Mouse (Mus musculus) liver, embryonic 13.5 days (tissue): ENCODE measurements around the gene Phtf2. TPM values are rescaled to one million over a fixed set of nuclear protein-coding genes. Genes with fewer than 3 reads are reported as not detected.

Source experiments
- ATAC-seq: fragments of 200-750 bp; cut with Nextera tagmentation; 2 replicates; pipeline ENCODE4 v1.8.0; 2017; ENCODE audit warnings: low read depth, mild to moderate bottlenecking, moderate number of reproducible peaks, moderate library complexity
- DNase-seq: peaks from one replicate; pipeline ENCODE4 v3.0.0; 2022
- H3K27ac ChIP-seq: fragments of 300-500 bp; sonication (generic); 2 replicates; pipeline ENCODE4 v1.5.1; 2015; ENCODE audit warnings: moderate library complexity, mild to moderate bottlenecking, inconsistent platforms
- H3K27me3 ChIP-seq: fragments of 300-500 bp; sonication (generic); 2 replicates; pipeline ENCODE4 v1.6.1; 2015; ENCODE audit warnings: mild to moderate bottlenecking, inconsistent platforms
- H3K36me3 ChIP-seq: fragments of 300-500 bp; sonication (generic); 2 replicates; pipeline ENCODE4 v1.6.1; 2015; ENCODE audit warnings: mild to moderate bottlenecking, inconsistent platforms
- H3K4me1 ChIP-seq: fragments of 300-500 bp; sonication (generic); replicated peaks from 2 replicates; pipeline ENCODE4 v1.6.1; 2015; ENCODE audit warnings: inconsistent platforms
- H3K4me2 ChIP-seq: fragments of 300-500 bp; sonication (generic); 2 replicates; pipeline ENCODE4 v1.6.1; 2015; ENCODE audit warnings: inconsistent platforms, mild to moderate bottlenecking, moderate library complexity
- H3K4me3 ChIP-seq: fragments of 300-500 bp; sonication (generic); replicated peaks from 2 replicates; pipeline ENCODE4 v1.5.1; 2015; ENCODE audit warnings: mild to moderate bottlenecking, inconsistent platforms
- H3K9ac ChIP-seq: fragments of 300-500 bp; sonication (generic); 2 replicates; pipeline ENCODE4 v1.6.1; 2015; ENCODE audit warnings: mild to moderate bottlenecking, inconsistent platforms
- H3K9me3 ChIP-seq: fragments of 300-500 bp; sonication (generic); replicated peaks from 2 replicates; pipeline ENCODE4 v1.6.1; 2016; ENCODE audit warnings: inconsistent platforms
- WGBS: fragments of 180-500 bp; shearing (Covaris S2); methylation state at CpG from one replicate; pipeline ENCODE4 v1.1.7; 2015; ENCODE audit not compliant: insufficient replicate concordance; 5-methylcytosine and 5-hydroxymethylcytosine counted together
- polyA plus RNA-seq: library from polyadenylated mRNA; unstranded; fragments of >200 nt; fragmentation: Nextera tagmentation; extraction: Ambion mirVana; gene quantifications from 2 replicates; pipeline ENCODE4 v1.2.1, GENCODE M21; 2015

The Phtf2 gene
- polyA plus RNA-seq, 1 experiment from 2014 or later, result 6.2 TPM

GRCm38 (mm10) chr5:20861901-20862300 lies 20.0 kb downstream of the Phtf2 start:
- Histone ChIP-seq H3K4me2 (no peak overlapping the region), H3K9ac (no peak overlapping the region), H3K4me1 (peaks cover 13% of the 10 kb centered on the region), H3K27ac (no peak overlapping the region), H3K36me3 (no peaks in the 10 kb centered on the region), H3K4me3 (no peak overlapping the region), H3K9me3 (no peaks in the 10 kb centered on the region), H3K27me3 (no peaks in the 10 kb centered on the region)
- DNase-seq, result no peak
- no peak for ATAC-seq
- 85% methylated on average over 2 of the region's 2 CpGs for WGBS

DNA sequence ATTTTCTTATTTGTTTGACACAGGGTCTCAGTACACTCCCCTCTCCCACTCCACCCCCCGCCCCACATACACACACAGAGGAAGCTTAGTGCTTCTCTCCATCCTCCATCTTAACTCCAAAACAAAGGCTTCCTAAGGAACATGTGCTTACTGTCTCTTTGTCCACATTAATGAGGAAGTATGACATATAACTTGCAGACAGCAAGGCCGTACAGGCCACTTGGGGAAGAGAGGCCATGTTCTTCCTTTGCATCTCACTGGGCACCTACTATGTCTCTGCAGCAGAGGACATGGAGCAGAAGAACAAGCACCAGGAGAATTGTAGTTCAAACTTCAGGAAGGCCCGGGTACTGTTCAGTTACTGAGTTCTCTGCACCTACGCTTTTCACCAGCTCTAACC lies 21.4 kb downstream of the Phtf2 start:
- Histone ChIP-seq H3K36me3 (no peaks in the 10 kb centered on the region), H3K4me1 (peaks cover 13% of the 10 kb centered on the region), H3K27me3 (no peaks in the 10 kb centered on the region), H3K27ac (no peak overlapping the region), H3K9ac (no peak overlapping the region), H3K4me3 (no peak overlapping the region), H3K4me2 (no peak overlapping the region), H3K9me3 (no peaks in the 10 kb centered on the region)
- no peak for ATAC-seq
- no peak for DNase-seq
- whole genome bisulfite sequencing, result 70% methylated on average over 4 of the region's 4 CpGs

DNA sequence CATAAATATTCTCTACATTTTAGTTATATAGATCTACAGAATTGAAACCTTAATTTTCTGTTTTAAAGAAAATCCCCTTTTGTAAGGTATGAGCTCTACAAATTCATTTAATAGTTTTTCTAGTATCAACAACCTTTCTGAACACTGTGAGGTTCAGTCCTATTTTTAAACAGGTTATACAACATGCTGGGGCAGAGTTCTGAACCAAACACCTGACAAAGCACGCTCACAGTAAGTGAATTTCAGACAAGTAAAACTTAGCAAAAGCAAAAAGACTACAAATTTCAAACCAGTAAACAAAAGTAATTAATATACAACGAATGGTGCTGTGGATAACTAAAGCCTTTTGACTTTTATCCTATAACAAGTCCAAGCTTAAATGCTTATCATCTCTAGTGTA lies 23.5 kb downstream of the Phtf2 start:
- DNase-seq (no peak), ATAC-seq (no peak)
- Histone ChIP-seq H3K27me3 (no peaks in the 10 kb centered on the region), H3K9ac (no peak overlapping the region), H3K27ac (no peak overlapping the region), H3K4me1 (no peaks in the 10 kb centered on the region), H3K4me2 (no peak overlapping the region), H3K4me3 (no peak overlapping the region), H3K36me3 (no peaks in the 10 kb centered on the region), H3K9me3 (no peaks in the 10 kb centered on the region)
- 75% methylated on average over 2 of the region's 2 CpGs for WGBS

- no peaks in the 10 kb centered on the region for H3K4me1 ChIP-seq
- DNase-seq (no peak), ATAC-seq (no peak)
- no peak overlapping the region for H3K4me2 ChIP-seq
- no peak overlapping the region for H3K9ac ChIP-seq
- no peaks in the 10 kb centered on the region for H3K27me3 ChIP-seq
- H3K36me3 ChIP-seq, result no peaks in the 10 kb centered on the region
- no peak overlapping the region for H3K27ac ChIP-seq
- 80% methylated on average over 4 of the region's 4 CpGs for WGBS
- H3K9me3 ChIP-seq, result no peaks in the 10 kb centered on the region
- H3K4me3 ChIP-seq, result no peak overlapping the region
Measured at GRCm38 (mm10) chr5:20855066-20855465, 26.9 kb downstream of the Phtf2 start.

DNA sequence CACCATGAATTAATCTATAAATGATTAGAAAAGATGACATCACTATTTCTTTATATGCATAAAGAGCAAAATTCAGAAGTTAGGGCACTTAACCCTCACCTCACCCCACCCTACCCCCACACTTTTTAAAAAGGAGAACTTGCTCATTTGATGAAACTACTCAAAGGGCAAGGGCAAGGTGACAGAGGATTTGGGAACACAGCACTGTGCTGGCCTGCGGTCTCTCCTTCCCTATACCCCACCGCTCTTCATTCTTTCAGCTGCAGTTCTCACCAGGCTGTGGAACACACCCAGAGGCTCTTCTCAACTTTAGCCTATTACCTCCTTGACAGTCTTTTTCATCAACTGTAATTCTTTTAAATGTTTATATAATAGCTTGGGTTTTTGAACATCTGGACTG lies 34.9 kb downstream of the Phtf2 start:
- H3K27ac ChIP-seq, result no peak overlapping the region
- H3K27me3 ChIP-seq, result no peaks in the 10 kb centered on the region
- H3K4me1 ChIP-seq, result peaks cover 17% of the 10 kb centered on the region
- DNase-seq (no peak), ATAC-seq (no peak)
- H3K36me3 ChIP-seq, result no peaks in the 10 kb centered on the region
- H3K4me2 ChIP-seq, result no peak overlapping the region
- 86% methylated on average over 2 of the region's 2 CpGs for WGBS
- H3K4me3 ChIP-seq, result no peak overlapping the region
- no peaks in the 10 kb centered on the region for H3K9me3 ChIP-seq
- no peak overlapping the region for H3K9ac ChIP-seq

GRCm38 (mm10) chr5:20843816-20844215 lies 38.1 kb downstream of the Phtf2 start:
- Histone ChIP-seq H3K4me2 (no peak overlapping the region), H3K27me3 (no peaks in the 10 kb centered on the region), H3K9ac (no peak overlapping the region), H3K27ac (no peak overlapping the region), H3K9me3 (no peaks in the 10 kb centered on the region), H3K36me3 (no peaks in the 10 kb centered on the region), H3K4me1 (peaks cover 17% of the 10 kb centered on the region), H3K4me3 (no peak overlapping the region)
- DNase-seq, result no peak
- no peak for ATAC-seq
- WGBS, result 77% methylated on average over 2 of the region's 2 CpGs

- Histone ChIP-seq H3K27ac (no peak overlapping the region), H3K27me3 (no peaks in the 10 kb centered on the region), H3K36me3 (no peaks in the 10 kb centered on the region), H3K4me2 (no peak overlapping the region), H3K4me3 (no peak overlapping the region), H3K9ac (no peak overlapping the region), H3K9me3 (no peaks in the 10 kb centered on the region), H3K4me1 (peaks cover 17% of the 10 kb centered on the region)
- WGBS, result 81% methylated on average over 2 of the region's 3 CpGs
- ATAC-seq (no peak), DNase-seq (no peak)
Measured at GRCm38 (mm10) chr5:20843405-20843804, 38.5 kb downstream of the Phtf2 start.

GRCm38 (mm10) chr5:20837082-20837481 lies 44.8 kb downstream of the Phtf2 start:
- Histone ChIP-seq H3K27me3 (no peaks in the 10 kb centered on the region), H3K9me3 (no peaks in the 10 kb centered on the region), H3K27ac (no peak overlapping the region), H3K9ac (no peak overlapping the region), H3K4me1 (no peaks in the 10 kb centered on the region), H3K36me3 (no peaks in the 10 kb centered on the region; the same call in 1 of the 2 replicates), H3K4me2 (no peak overlapping the region), H3K4me3 (no peak overlapping the region)
- WGBS, result 93% methylated on average over 1 of the region's 1 CpGs
- no peak for ATAC-seq
- no peak for DNase-seq

- ATAC-seq, result no peak
- peaks cover 3% of the 10 kb centered on the region; the same call in 1 of the 2 replicates for H3K4me1 ChIP-seq
- no peaks in the 10 kb centered on the region for H3K27me3 ChIP-seq
- H3K9me3 ChIP-seq, result no peaks in the 10 kb centered on the region
- no peak overlapping the region for H3K27ac ChIP-seq
- no peak overlapping the region for H3K4me3 ChIP-seq
- DNase-seq, result no peak
- H3K4me2 ChIP-seq, result no peak overlapping the region
- WGBS, result 88% methylated on average over 1 of the region's 1 CpGs
- H3K36me3 ChIP-seq, result no peaks in the 10 kb centered on the region; the same call in 1 of the 2 replicates
- no peak overlapping the region for H3K9ac ChIP-seq
Measured at GRCm38 (mm10) chr5:20834399-20834798, 47.5 kb downstream of the Phtf2 start.

GRCm38 (mm10) chr5:20831433-20831832 lies 50.5 kb downstream of the Phtf2 start:
- WGBS, result 79% methylated on average over 2 of the region's 2 CpGs
- Histone ChIP-seq H3K9ac (no peak overlapping the region), H3K9me3 (no peaks in the 10 kb centered on the region), H3K27ac (no peak overlapping the region), H3K4me1 (peaks cover 3% of the 10 kb centered on the region; the same call in 1 of the 2 replicates), H3K27me3 (no peaks in the 10 kb centered on the region), H3K4me3 (no peak overlapping the region), H3K36me3 (no peaks in the 10 kb centered on the region), H3K4me2 (no peak overlapping the region)
- DNase-seq (no peak), ATAC-seq (no peak)

- no peaks in the 10 kb centered on the region for H3K9me3 ChIP-seq
- no peak overlapping the region for H3K4me2 ChIP-seq
- no peak overlapping the region for H3K27ac ChIP-seq
- 61% methylated on average over 1 of the region's 1 CpGs for WGBS
- peaks cover 3% of the 10 kb centered on the region; the same call in 1 of the 2 replicates for H3K4me1 ChIP-seq
- H3K9ac ChIP-seq, result no peak overlapping the region
- H3K4me3 ChIP-seq, result no peak overlapping the region
- no peaks in the 10 kb centered on the region for H3K27me3 ChIP-seq
- no peaks in the 10 kb centered on the region for H3K36me3 ChIP-seq
- no peak for DNase-seq
- peak; percentile 54 for ATAC-seq
Measured at GRCm38 (mm10) chr5:20830717-20831116, 51.2 kb downstream of the Phtf2 start.

DNA sequence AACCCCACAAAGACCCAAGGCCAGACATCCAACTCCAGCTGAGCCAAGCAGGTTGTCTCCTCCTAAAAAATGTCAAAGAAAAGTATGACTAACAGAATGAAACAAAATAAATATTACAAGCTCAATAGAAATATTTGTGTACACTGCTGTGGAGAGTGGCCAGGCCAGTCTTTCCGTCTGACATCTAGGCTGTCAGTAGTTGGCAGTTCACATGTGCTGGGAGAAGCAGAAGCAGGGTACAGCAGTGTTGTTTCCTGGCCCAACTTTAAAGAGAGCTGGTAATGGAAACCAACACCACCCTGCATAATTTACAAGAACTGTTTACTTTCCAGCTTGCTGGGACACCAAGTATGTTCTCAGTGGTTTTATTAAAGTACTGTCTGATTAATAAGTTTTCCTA lies 60.3 kb downstream of the Phtf2 start:
- no peak overlapping the region for H3K4me3 ChIP-seq
- no peak overlapping the region for H3K27ac ChIP-seq
- ATAC-seq (no peak), DNase-seq (no peak)
- 76% methylated on average over 1 of the region's 1 CpGs for WGBS
- H3K9me3 ChIP-seq, result no peaks in the 10 kb centered on the region
- H3K36me3 ChIP-seq, result no peaks in the 10 kb centered on the region
- H3K4me2 ChIP-seq, result no peak overlapping the region
- H3K27me3 ChIP-seq, result no peaks in the 10 kb centered on the region
- H3K9ac ChIP-seq, result no peak overlapping the region
- H3K4me1 ChIP-seq, result peaks cover 7% of the 10 kb centered on the region; the same call in 1 of the 2 replicates
